Mouse (Mus musculus) v-Abl transformed pro-B cells (cell line): Measurements from ENCODE around the gene Cabp2.

Source experiments
- in situ Hi-C, 2 experiments: fragments of 400-800 bp; cut with MboI; formaldehyde crosslinking; loops; one replicate each; pipeline ENCODE4 v1.15.1; 2025; ENCODE audit not compliant: unreplicated experiment in 2 of 2

Gene Cabp2

GRCm38 (mm10) chr19:4096642-4097440 is 15.5 kb downstream of the Cabp2 start, which contains the start of gene Cdk2ap2:
Gene Cdk2ap2 (plus strand): TSS chr19:4097182.
- in situ Hi-C loops, result loop anchor here (5.0 to 25.0 kb wide), 3 partner anchors 40 to 340 kb away; partner anchors contain the start of genes Gstp3 (in 1 of the 2) and Rhod (in 1 of the 2)

GRCm38 (mm10) chr19:4097441-4097825 is 16.1 kb downstream of the Cabp2 start:
- in situ Hi-C loops, result loop anchor here (5.0 to 25.0 kb wide), 3 partner anchors 40 to 340 kb away; partner anchors contain the start of genes Gstp3 (in 1 of the 2) and Rhod (in 1 of the 2)

- in situ Hi-C loops, result loop anchor here (5.0 to 25.0 kb wide), 3 partner anchors 41 to 339 kb away; partner anchors contain the start of genes Gstp3 (in 1 of the 2) and Rhod (in 1 of the 2)
These were observed 17.0 kb downstream of the Cabp2 start for GRCm38 (mm10) chr19:4098426-4098825.

- in situ Hi-C loops, result loop anchor here (5.0 to 25.0 kb wide), 3 partner anchors 42 to 338 kb away; partner anchors contain the start of genes Gstp3 (in 1 of the 2) and Rhod (in 1 of the 2)
These were observed 17.7 kb downstream of the Cabp2 start for GRCm38 (mm10) chr19:4099056-4099455.

GRCm38 (mm10) chr19:4099837-4100717 is 18.7 kb downstream of the Cabp2 start, which contains the start of gene Pitpnm1:
Gene Pitpnm1 (plus strand): TSS chr19:4099998.
- in situ Hi-C loops, result loop anchor here (5.0 to 25.0 kb wide), 3 partner anchors 43 to 337 kb away; partner anchors contain the start of genes Gstp3 (in 1 of the 2) and Rhod (in 1 of the 2)

GRCm38 (mm10) chr19:4100718-4101261 is 19.4 kb downstream of the Cabp2 start:
- in situ Hi-C loops, result no loop called here

- in situ Hi-C loops, result no loop called here
These were observed 20.1 kb downstream of the Cabp2 start for GRCm38 (mm10) chr19:4101466-4101865.

GRCm38 (mm10) chr19:4102049-4102448 is 20.7 kb downstream of the Cabp2 start:
- in situ Hi-C loops, result no loop called here

GRCm38 (mm10) chr19:4102626-4103025 is 21.2 kb downstream of the Cabp2 start:
- in situ Hi-C loops, result no loop called here

GRCm38 (mm10) chr19:4103294-4103693 is 21.9 kb downstream of the Cabp2 start:
- in situ Hi-C loops, result no loop called here

- in situ Hi-C loops, result no loop called here
These were observed 22.4 kb downstream of the Cabp2 start for GRCm38 (mm10) chr19:4103792-4104191.

GRCm38 (mm10) chr19:4104675-4105194 is 23.4 kb downstream of the Cabp2 start:
- in situ Hi-C loops, result no loop called here

GRCm38 (mm10) chr19:4106654-4107053 is 25.3 kb downstream of the Cabp2 start:
- in situ Hi-C loops, result no loop called here

- in situ Hi-C loops, result no loop called here
These were observed 27.2 kb downstream of the Cabp2 start for GRCm38 (mm10) chr19:4108535-4108934.

GRCm38 (mm10) chr19:4112063-4112960 is 30.9 kb downstream of the Cabp2 start:
- in situ Hi-C loops, result no loop called here

- in situ Hi-C loops, result no loop called here
These were observed 31.9 kb downstream of the Cabp2 start for GRCm38 (mm10) chr19:4113186-4113805.

GRCm38 (mm10) chr19:4113806-4114230 is 32.4 kb downstream of the Cabp2 start:
- in situ Hi-C loops, result no loop called here

GRCm38 (mm10) chr19:4114551-4114950 is 33.2 kb downstream of the Cabp2 start:
- in situ Hi-C loops, result no loop called here

GRCm38 (mm10) chr19:4115144-4115543 is 33.8 kb downstream of the Cabp2 start:
- in situ Hi-C loops, result no loop called here
